Mouse (Mus musculus): ENCODE results near the gene Adora2b. TPM values are rescaled to one million over a fixed set of nuclear protein-coding genes. Genes with fewer than 3 reads are reported as not detected.
"Not testable (repeated sequence)": the region's sequence is repeated elsewhere in the genome, so short reads cannot be mapped to it uniquely, and the experiment has no call there.

Gene Adora2b
- total and polyA plus RNA-seq, 2 experiments, result 0.11 TPM; not detected in 1

- Histone ChIP-seq H3K27me3 (ENCODE audit: control insufficient read depth, insufficient read depth, low read length) (no peaks in the 10 kb centered on the region), H3K9ac (ENCODE audit: low read depth, low read length) (no peak overlapping the region), H3K4me1 (ENCODE audit: control insufficient read depth, insufficient read depth, low read length) (peaks cover 3% of the 10 kb centered on the region; the same call in 1 of the 2 replicates), H3K27ac (replicated peaks; ENCODE audit: insufficient read depth, low read depth, low read length) (no peak overlapping the region), H3K4me3 (ENCODE audit: insufficient read depth, low read depth, low read length) (no peak overlapping the region), H3K79me2 (ENCODE audit: control insufficient read depth, insufficient read depth, low read length) (no peaks in the 10 kb centered on the region), H3K36me3 (ENCODE audit: control insufficient read depth, insufficient read depth, low read length) (no peaks in the 10 kb centered on the region)
- peak; percentile 26 for DNase-seq (ENCODE audit: extremely low read depth, low read depth, low spot score)
- TF ChIP-seq POLR2A (IDR thresholded peaks at IDR 0.05; ENCODE audit: extremely low read depth, insufficient read depth, low read length), result no peak
- TF ChIP-seq CTCF (IDR thresholded peaks at IDR 0.05; ENCODE audit: low read depth, low read length), result peak; percentile 69
- 23% methylated on average over 5 of the region's 5 CpGs for WGBS
Observed at GRCm38 (mm10) chr11:62278027-62278426, 29.2 kb downstream of the Adora2b start.

- peak within 1 kb of the TSS; percentile 86 for H3K27ac ChIP-seq (replicated peaks; ENCODE audit: insufficient read depth, low read depth, low read length)
- peaks cover 3% of the 10 kb centered on the region; the same call in 1 of the 2 replicates for H3K4me1 ChIP-seq (ENCODE audit: control insufficient read depth, insufficient read depth, low read length)
- H3K9ac ChIP-seq (ENCODE audit: low read depth, low read length), result peak within 1 kb of the TSS; percentile 97
- H3K79me2 ChIP-seq (ENCODE audit: control insufficient read depth, insufficient read depth, low read length), result no peaks in the 10 kb centered on the region
- 1% methylated on average over 68 of the region's 68 CpGs for WGBS
- TF ChIP-seq POLR2A (IDR thresholded peaks at IDR 0.05; ENCODE audit: extremely low read depth, insufficient read depth, low read length) (peak; percentile 69; the same call in 1 of the 2 replicates), CTCF (IDR thresholded peaks at IDR 0.05; ENCODE audit: low read depth, low read length) (peak; percentile 44)
- H3K27me3 ChIP-seq (ENCODE audit: control insufficient read depth, insufficient read depth, low read length), result no peaks in the 10 kb centered on the region
- H3K4me3 ChIP-seq (ENCODE audit: insufficient read depth, low read depth, low read length), result peak within 1 kb of the TSS; percentile 83
- H3K36me3 ChIP-seq (ENCODE audit: control insufficient read depth, insufficient read depth, low read length), result peaks cover 20% of the 10 kb centered on the region
- peak; percentile 84 for DNase-seq (ENCODE audit: extremely low read depth, low read depth, low spot score)
Observed at GRCm38 (mm10) chr11:62280675-62281600, 32.2 kb downstream of the Adora2b start, which contains the start of the genes Zswim7 and Ttc19. Zswim7 (minus strand) TSS chr11:62281375. Ttc19 (plus strand) TSS chr11:62281473.

GRCm38 (mm10) chr11:62281601-62281997 lies 32.8 kb downstream of the Adora2b start:
- no peaks in the 10 kb centered on the region for H3K79me2 ChIP-seq (ENCODE audit: control insufficient read depth, insufficient read depth, low read length)
- H3K9ac ChIP-seq (ENCODE audit: low read depth, low read length), result peak overlapping the region; percentile 97
- H3K4me3 ChIP-seq (ENCODE audit: insufficient read depth, low read depth, low read length), result peak overlapping the region; percentile 83
- WGBS, result under 1% methylated on average over 57 of the region's 57 CpGs
- no peak for TF ChIP-seq POLR2A (IDR thresholded peaks at IDR 0.05; ENCODE audit: extremely low read depth, insufficient read depth, low read length)
- no peak for TF ChIP-seq CTCF (IDR thresholded peaks at IDR 0.05; ENCODE audit: low read depth, low read length)
- H3K4me1 ChIP-seq (ENCODE audit: control insufficient read depth, insufficient read depth, low read length), result peaks cover 3% of the 10 kb centered on the region; the same call in 1 of the 2 replicates
- H3K27me3 ChIP-seq (ENCODE audit: control insufficient read depth, insufficient read depth, low read length), result no peaks in the 10 kb centered on the region
- H3K36me3 ChIP-seq (ENCODE audit: control insufficient read depth, insufficient read depth, low read length), result peaks cover 25% of the 10 kb centered on the region
- H3K27ac ChIP-seq (replicated peaks; ENCODE audit: insufficient read depth, low read depth, low read length), result peak overlapping the region; percentile 86
- DNase-seq (ENCODE audit: extremely low read depth, low read depth, low spot score), result peak; percentile 43

- H3K9ac ChIP-seq (ENCODE audit: low read depth, low read length); H3K27me3 ChIP-seq (ENCODE audit: control insufficient read depth, insufficient read depth, low read length); H3K27ac ChIP-seq (replicated peaks; ENCODE audit: insufficient read depth, low read depth, low read length); DNase-seq (ENCODE audit: extremely low read depth, low read depth, low spot score); H3K4me1 ChIP-seq (ENCODE audit: control insufficient read depth, insufficient read depth, low read length); H3K4me3 ChIP-seq (ENCODE audit: insufficient read depth, low read depth, low read length); H3K79me2 ChIP-seq (ENCODE audit: control insufficient read depth, insufficient read depth, low read length): not testable (repeated sequence)
- WGBS, result 96% methylated on average over 3 of the region's 3 CpGs
- peaks cover 32% of the 10 kb centered on the region for H3K36me3 ChIP-seq (ENCODE audit: control insufficient read depth, insufficient read depth, low read length)
Observed at GRCm38 (mm10) chr11:62284020-62284419, 35.2 kb downstream of the Adora2b start.

- no peak overlapping the region for H3K4me3 ChIP-seq (ENCODE audit: insufficient read depth, low read depth, low read length)
- H3K79me2 ChIP-seq (ENCODE audit: control insufficient read depth, insufficient read depth, low read length), result no peaks in the 10 kb centered on the region
- H3K27ac ChIP-seq (replicated peaks; ENCODE audit: insufficient read depth, low read depth, low read length), result no peak overlapping the region
- H3K9ac ChIP-seq (ENCODE audit: low read depth, low read length), result no peak overlapping the region
- DNase-seq (ENCODE audit: extremely low read depth, low read depth, low spot score), result no peak
- no peaks in the 10 kb centered on the region for H3K27me3 ChIP-seq (ENCODE audit: control insufficient read depth, insufficient read depth, low read length)
- TF ChIP-seq POLR2A (IDR thresholded peaks at IDR 0.05; ENCODE audit: extremely low read depth, insufficient read depth, low read length) (no peak), CTCF (IDR thresholded peaks at IDR 0.05; ENCODE audit: low read depth, low read length) (no peak)
- peaks cover 35% of the 10 kb centered on the region for H3K36me3 ChIP-seq (ENCODE audit: control insufficient read depth, insufficient read depth, low read length)
- WGBS, result 89% methylated on average over 8 of the region's 8 CpGs
- H3K4me1 ChIP-seq (ENCODE audit: control insufficient read depth, insufficient read depth, low read length), result peaks cover 3% of the 10 kb centered on the region; the same call in 1 of the 2 replicates
Observed at GRCm38 (mm10) chr11:62285020-62285419, 36.2 kb downstream of the Adora2b start.

- peaks cover 51% of the 10 kb centered on the region for H3K36me3 ChIP-seq (ENCODE audit: control insufficient read depth, insufficient read depth, low read length)
- H3K4me1 ChIP-seq (ENCODE audit: control insufficient read depth, insufficient read depth, low read length), result no peaks in the 10 kb centered on the region
- no peak overlapping the region for H3K9ac ChIP-seq (ENCODE audit: low read depth, low read length)
- no peak overlapping the region for H3K4me3 ChIP-seq (ENCODE audit: insufficient read depth, low read depth, low read length)
- H3K27ac ChIP-seq (replicated peaks; ENCODE audit: insufficient read depth, low read depth, low read length), result no peak overlapping the region
- WGBS, result 100% methylated on average over 1 of the region's 1 CpGs
- TF ChIP-seq POLR2A (IDR thresholded peaks at IDR 0.05; ENCODE audit: extremely low read depth, insufficient read depth, low read length) (no peak), CTCF (IDR thresholded peaks at IDR 0.05; ENCODE audit: low read depth, low read length) (no peak)
- DNase-seq (ENCODE audit: extremely low read depth, low read depth, low spot score), result no peak
- no peaks in the 10 kb centered on the region for H3K79me2 ChIP-seq (ENCODE audit: control insufficient read depth, insufficient read depth, low read length)
- H3K27me3 ChIP-seq (ENCODE audit: control insufficient read depth, insufficient read depth, low read length), result no peaks in the 10 kb centered on the region
Observed at GRCm38 (mm10) chr11:62287700-62288099, 38.9 kb downstream of the Adora2b start.
